Mouse (Mus musculus) brain, embryonic 14.5 days (tissue): ENCODE data around the gene Thra.

Experiments
- CTCF ChIP-seq: fragments of 200-500 bp; IDR thresholded peaks from 2 replicates; pipeline ENCODE4 v1.5.1; 2012; ENCODE audit warnings: inconsistent platforms, mild to moderate bottlenecking, moderate library complexity, borderline replicate concordance; ENCODE audit not compliant: insufficient read depth, insufficient read length; ENCODE audit errors: extremely low read depth
- POLR2A ChIP-seq: fragments of 200-500 bp; IDR thresholded peaks from 2 replicates; pipeline ENCODE4 v1.6.1; 2012; ENCODE audit warnings: mild to moderate bottlenecking, inconsistent platforms, borderline replicate concordance; ENCODE audit not compliant: poor library complexity, insufficient read depth, insufficient read length, severe bottlenecking; ENCODE audit errors: extremely low read depth

- no peak for TF ChIP-seq CTCF
- TF ChIP-seq POLR2A, result no peak
These were observed 51.0 kb downstream of the Thra start for GRCm38 (mm10) chr11:98791448-98791847.
